Mouse (Mus musculus) megakaryocyte, embryonic 14.5 days (primary cell): ENCODE results near the gene 2300003K06Rik.

Source experiments
- FLI1 ChIP-seq: IDR thresholded peaks from 2 replicates; pipeline ENCODE4 v1.6.1; 2012; ENCODE audit warnings: low read length, inconsistent platforms, mixed read lengths
- GATA1 ChIP-seq: IDR thresholded peaks from 3 replicates; pipeline ENCODE4 v1.6.1; 2012; ENCODE audit warnings: mixed read lengths, low read length, inconsistent platforms, borderline replicate concordance

DNA sequence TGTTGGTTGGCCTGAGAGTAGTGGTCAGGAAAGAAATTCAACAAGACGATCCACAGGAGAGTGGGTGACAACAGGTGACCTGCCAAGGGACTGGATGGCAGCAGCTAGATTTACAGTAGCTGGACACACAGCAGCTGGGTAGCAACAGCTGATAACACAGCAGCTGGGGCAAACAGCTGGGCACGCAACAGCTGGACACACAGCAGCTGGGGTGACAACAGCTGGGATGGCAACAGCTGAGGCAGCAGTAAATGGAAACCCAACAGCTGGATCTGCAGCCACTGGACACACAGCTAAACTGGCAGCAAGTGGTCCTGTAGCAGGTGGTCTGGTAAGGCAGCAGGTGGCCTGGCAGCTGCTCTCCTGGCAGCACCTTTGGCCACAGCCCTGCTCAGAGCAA is 8.9 kb upstream of the 2300003K06Rik start:
- TF ChIP-seq GATA1 (no peak), FLI1 (no peak)
